Mouse (Mus musculus): Measurements from ENCODE around the gene Creb3l1.

- TF ChIP-seq CTCF (IDR thresholded peaks at IDR 0.05; ENCODE audit: low read depth) (no peak), EP300 (IDR thresholded peaks at IDR 0.05; ENCODE audit: low read depth) (no peak)
Measured at GRCm38 (mm10) chr2:91934016-91934415, 90.3 kb downstream of the Creb3l1 start.

Measured in liver, embryonic 14.5 days (tissue).